Mouse (Mus musculus) ES-CJ7 (cell line): ENCODE results near the gene Pcp2.

Experiments used
- DNase-seq: peaks from one replicate; pipeline ENCODE4 v3.0.0; 2011; ENCODE audit warnings: low read depth, low spot score

The Pcp2 gene

GRCm38 (mm10) chr8:3621199-3621970, 4.0 kb downstream of the Pcp2 start, which contains the start of the genes Xab2 and Pet100:
Gene Xab2 (minus strand): TSS chr8:3621316.
Gene Pet100 (plus strand): TSS chr8:3621548.
- DNase-seq, result peak; percentile 100

DNA sequence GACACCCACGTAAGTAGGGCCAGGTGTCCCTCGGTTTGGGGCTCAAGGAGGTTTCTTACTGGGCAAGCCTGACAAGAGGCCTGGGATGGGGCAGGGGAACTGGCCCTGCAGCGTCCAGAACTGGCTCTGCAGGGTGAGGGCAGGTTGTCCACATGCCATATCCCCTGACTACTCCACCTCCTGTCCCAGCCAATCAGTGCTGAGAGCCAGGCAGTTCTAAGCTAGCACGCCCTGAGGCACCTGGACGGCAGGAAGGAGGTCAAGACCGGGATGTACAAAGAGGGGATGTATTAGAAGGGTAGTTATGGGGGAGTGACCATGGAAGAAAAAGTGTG, 15.6 kb downstream of the Pcp2 start:
- no peak for DNase-seq

DNA sequence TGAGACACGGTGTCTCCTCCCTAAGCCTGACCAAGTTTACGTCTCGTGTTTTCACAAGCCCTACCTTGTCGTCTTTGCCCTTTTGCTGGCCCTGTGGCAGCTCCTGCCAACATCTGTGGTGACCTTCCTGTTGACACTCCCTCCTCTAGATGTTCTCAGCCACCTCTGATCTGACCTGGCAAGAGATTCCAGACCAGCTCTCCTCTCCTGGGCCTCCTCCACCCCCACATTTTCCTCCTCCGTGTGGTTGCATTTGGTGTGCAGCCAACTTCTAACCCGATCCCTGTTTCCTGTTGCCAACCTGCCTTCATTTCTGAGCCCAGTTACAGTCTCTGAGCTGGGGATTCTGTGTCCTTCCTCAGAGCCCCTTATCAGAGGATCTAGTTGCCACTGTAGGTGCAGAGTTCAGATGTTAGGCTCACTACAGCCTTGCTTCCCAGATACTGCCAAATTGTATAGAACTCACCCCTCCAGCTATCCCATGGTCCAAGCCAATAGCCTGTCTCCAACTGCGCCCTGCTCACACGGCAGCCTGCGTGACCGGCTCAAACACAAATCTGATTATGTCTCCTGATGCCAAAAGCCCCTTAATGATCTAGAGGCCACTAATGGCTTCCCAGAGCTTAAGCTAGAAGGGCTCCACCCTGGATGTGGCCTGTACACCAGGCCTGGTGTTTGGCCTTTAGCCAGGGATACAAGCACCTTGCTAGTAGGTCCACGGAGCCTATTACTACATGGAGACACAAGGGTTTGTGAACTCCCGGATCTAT, 16.1 kb downstream of the Pcp2 start:
- no peak for DNase-seq

GRCm38 (mm10) chr8:3607822-3608221, 17.5 kb downstream of the Pcp2 start:
- no peak for DNase-seq

DNA sequence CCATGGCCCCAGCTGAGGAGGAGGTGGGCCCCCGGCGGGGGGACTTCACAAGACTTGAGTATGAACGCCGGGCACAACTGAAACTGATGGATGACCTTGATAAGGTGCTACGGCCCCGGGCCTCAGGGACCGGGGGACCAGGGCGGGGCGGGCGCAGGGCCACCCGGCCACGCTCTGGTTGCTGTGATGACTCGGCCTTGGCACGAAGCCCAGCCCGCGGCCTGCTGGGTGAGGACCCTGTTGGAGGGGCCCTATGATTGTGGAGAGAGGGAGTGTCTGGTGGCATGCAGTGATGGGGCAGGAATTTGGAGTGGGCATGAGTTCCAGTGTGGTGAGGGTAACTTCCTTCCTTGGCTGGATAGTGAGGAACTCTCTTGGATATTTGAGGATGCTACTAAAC, 18.8 kb downstream of the Pcp2 start:
- no peak for DNase-seq

GRCm38 (mm10) chr8:3603439-3603838, 21.9 kb downstream of the Pcp2 start:
- no peak for DNase-seq

- no peak for DNase-seq
Measured at GRCm38 (mm10) chr8:3600401-3600800, 24.9 kb downstream of the Pcp2 start.

DNA sequence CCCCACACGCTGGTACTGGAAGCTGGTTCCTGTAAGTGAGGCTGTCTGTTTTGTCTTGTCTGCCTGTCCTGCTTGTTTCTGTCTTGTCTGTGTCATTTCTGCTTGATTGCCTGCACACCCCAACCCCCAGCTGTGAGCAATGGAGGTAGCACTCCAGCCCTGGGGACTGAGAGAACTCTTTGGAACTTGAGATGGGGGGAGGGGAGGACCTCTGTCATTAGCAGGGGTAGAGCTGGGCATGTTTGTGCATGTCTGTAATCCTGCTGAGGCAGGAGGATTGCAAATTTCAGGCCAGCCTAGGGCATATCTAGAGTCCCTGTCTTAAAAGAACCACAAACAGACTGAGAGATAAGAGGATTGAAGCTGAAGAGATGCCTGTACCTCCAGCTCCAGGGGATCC, 26.1 kb downstream of the Pcp2 start:
- peak; percentile 75 for DNase-seq

DNA sequence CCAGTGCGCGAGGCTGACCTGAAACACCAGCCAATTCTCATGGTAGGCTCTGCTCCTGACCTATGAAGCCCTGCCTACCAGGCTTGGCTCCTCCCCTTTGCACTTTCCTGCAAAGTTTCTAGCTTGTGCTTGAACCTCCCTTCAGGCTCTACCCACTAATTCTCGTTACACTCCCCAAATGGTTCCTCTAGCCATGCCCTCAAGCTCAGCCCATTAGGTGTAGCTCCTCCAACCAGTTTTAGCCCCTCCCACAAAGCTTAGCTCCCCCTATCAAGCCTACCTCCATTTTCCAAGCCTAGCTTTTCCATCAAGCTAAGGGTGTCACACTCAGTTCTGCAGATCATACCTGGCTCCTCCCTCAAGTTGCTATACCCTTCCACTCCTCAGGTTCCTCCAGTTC, 27.3 kb downstream of the Pcp2 start:
- peak; percentile 82 for DNase-seq

DNA sequence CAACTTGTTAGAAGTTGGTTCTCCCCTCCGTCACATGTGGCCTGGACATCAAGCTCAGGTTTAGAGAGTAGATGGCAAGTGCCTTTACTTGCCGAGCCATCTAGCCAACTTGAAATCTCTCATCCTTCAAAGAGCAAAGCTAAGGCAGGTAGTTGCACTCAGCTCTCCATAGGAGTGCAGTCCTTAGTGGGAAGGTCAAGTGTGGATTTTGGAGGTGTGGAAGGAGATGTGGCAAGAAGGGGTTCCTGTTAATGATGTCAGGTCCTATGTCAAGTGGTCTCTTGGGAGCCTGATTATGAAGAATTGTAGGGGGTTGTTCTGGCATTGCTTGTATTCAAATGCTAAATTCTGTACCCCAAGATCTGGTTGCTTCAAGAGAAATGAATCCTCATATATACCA, 30.9 kb downstream of the Pcp2 start:
- no peak for DNase-seq

DNA sequence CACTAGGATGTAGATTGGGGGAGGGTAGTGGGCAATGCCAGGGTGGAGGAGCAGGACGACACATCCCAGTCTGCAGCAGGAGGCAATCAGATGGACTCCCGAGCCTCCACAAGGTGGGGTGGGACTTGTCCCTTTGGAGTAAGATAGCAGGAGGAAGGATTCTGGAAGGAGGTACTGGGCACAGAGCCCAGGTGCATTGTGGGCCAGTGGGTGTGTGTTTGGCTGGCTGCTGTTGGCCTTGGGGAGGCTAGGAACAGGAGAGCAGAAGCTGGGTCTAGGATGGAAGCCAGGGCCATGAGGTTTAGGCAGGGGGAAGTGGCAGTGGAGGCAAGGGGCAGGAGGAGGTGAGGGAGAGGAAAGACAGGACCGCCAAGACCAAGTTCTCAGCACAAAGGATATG, 31.9 kb downstream of the Pcp2 start:
- no peak for DNase-seq

DNA sequence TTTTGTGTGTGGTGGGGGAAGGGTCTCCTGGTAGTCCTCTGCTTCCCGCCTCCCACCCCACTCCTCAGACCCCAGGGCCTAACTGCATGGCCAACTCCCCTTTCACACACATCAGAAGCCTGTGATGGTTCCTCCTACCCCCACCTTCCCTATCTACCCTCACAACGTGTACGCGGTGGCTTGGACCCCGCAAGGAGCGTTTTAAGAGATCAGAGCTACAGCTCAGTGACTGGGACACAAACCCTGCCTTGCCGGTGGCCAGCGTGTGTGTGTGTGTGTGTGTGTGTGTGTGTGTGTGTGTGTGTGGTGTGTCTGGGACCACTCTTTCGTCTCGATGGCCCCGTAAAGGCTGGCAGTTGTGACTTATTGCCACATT, 37.1 kb downstream of the Pcp2 start:
- DNase-seq, result no peak

- peak; percentile 83 for DNase-seq
Measured at GRCm38 (mm10) chr8:3587391-3588257, 37.7 kb downstream of the Pcp2 start.

- no peak for DNase-seq
Measured at GRCm38 (mm10) chr8:3586993-3587390, 38.4 kb downstream of the Pcp2 start, which contains the start of gene Camsap3. Gene Camsap3 (plus strand): TSS chr8:3587293.

- no peak for DNase-seq
Measured at GRCm38 (mm10) chr8:3586452-3586851, 38.9 kb downstream of the Pcp2 start.

DNA sequence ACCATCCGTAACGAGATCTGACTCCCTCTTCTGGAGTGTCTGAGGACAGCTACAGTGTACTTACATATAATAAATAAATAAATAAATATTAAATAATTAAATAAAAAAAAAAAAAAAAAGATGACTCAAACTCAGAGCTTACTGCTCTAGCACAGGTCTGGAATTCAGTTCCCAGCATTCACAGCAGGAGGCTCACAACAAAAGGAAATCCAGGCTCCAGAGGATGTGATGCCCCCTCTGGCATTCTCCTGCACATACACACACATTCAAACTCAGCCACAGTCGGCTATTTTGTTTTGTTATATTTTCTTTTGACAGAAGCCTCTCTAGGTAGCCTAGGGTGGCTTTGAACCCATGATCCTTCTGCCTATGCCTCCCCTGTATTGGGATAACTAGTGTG, 43.4 kb downstream of the Pcp2 start:
- peak; percentile 69 for DNase-seq

DNA sequence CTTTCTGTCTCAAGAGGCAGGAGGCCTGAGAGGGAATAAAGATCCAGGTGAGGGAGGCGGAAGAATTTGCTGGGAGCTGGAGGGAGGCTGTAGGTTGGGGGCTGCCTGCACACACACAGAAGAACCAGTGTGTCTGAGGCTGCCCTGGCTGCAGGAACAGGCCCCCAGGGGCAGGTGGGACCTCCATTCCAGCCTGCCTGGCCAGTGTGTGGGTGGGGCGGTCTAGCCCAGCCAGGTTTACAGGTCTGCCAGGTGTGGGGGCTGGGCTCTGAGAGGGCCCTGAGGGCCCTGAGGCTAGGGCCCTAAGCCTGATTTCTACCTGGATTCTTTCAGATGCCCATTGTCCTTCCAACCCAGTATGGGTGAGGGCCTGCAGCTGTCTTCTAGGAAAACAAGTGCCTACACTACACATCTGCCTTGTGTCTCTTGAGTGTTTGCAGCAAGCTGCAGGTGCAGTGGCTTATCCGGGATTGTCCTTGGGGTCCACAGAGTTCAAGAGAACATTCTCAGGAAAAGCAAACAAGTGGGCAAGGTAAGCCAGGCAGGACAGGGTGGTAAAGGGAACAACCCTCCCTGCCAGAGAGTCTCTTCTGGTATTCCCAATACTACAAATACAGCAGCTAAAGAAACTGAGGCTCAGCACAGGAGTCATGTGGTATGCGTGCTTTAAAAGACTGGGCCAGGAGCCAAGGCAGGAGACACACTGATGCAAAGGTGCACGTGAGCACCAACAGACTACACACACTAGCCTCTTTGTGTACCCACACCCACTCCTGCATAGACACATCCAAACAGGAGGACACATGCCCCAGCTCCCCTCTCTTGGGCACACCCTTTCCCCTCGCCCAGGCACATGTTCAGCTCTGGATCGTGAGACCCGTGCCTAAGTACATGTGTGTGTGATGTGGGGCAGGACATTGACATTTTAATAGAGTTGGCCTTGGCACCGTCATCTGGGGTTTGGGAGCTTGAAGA, 45.7 kb downstream of the Pcp2 start:
- DNase-seq, result peak; percentile 50

- peak; percentile 77 for DNase-seq
Measured at GRCm38 (mm10) chr8:3576211-3576960, 49.0 kb downstream of the Pcp2 start.

GRCm38 (mm10) chr8:3574546-3574945, 50.8 kb downstream of the Pcp2 start:
- peak; percentile 75 for DNase-seq
